Mouse (Mus musculus): ENCODE measurements around the gene Gm382. TPM values are rescaled to one million over a fixed set of nuclear protein-coding genes. Genes with fewer than 3 reads are reported as not detected.

The Gm382 gene
- 0.75 and 0.89 TPM in 2 replicates for polyA plus RNA-seq (2012; rRNA removed)

GRCm38 (mm10) chrX:127039672-127040071 is at the start of gene Gm382:
Gene Gm382, plus strand, starts transcription at chrX:127039972.
- H3K27me3 ChIP-seq (ENCODE audit: control insufficient read depth, insufficient read depth, low read length): no peaks in the 10 kb centered on the region
- TF ChIP-seq POLR2A (IDR thresholded peaks at IDR 0.05; ENCODE audit: control insufficient read depth, low read depth, low read length): no peak
- no peak for TF ChIP-seq CTCF (IDR thresholded peaks at IDR 0.05; ENCODE audit: control insufficient read depth, insufficient read depth, insufficient replicate concordance, low read depth, low read length)
- no peak within 1 kb of the TSS for H3K27ac ChIP-seq (ENCODE audit: control insufficient read depth, insufficient read depth, low read depth, low read length)
- H3K4me1 ChIP-seq (ENCODE audit: control insufficient read depth, insufficient read depth, low read length): no peaks in the 10 kb centered on the region
- no peaks in the 10 kb centered on the region for H3K36me3 ChIP-seq (ENCODE audit: control insufficient read depth, insufficient read depth, low read length)
- H3K4me3 ChIP-seq (ENCODE audit: control insufficient read depth, low read depth, low read length): no peak within 1 kb of the TSS

- H3K4me3 ChIP-seq (ENCODE audit: control insufficient read depth, low read depth, low read length): no peak overlapping the region
- H3K36me3 ChIP-seq (ENCODE audit: control insufficient read depth, insufficient read depth, low read length): no peaks in the 10 kb centered on the region
- TF ChIP-seq CTCF (IDR thresholded peaks at IDR 0.05; ENCODE audit: control insufficient read depth, insufficient read depth, insufficient replicate concordance, low read depth, low read length) (no peak), POLR2A (IDR thresholded peaks at IDR 0.05; ENCODE audit: control insufficient read depth, low read depth, low read length) (no peak)
- no peaks in the 10 kb centered on the region for H3K27me3 ChIP-seq (ENCODE audit: control insufficient read depth, insufficient read depth, low read length)
- no peak overlapping the region for H3K27ac ChIP-seq (ENCODE audit: control insufficient read depth, insufficient read depth, low read depth, low read length)
- H3K4me1 ChIP-seq (ENCODE audit: control insufficient read depth, insufficient read depth, low read length): no peaks in the 10 kb centered on the region
These were observed 30.4 kb downstream of the Gm382 start for GRCm38 (mm10) chrX:127070179-127070578.

GRCm38 (mm10) chrX:127091282-127091681 is 51.5 kb downstream of the Gm382 start:
- Histone ChIP-seq H3K27me3 (ENCODE audit: control insufficient read depth, insufficient read depth, low read length) (no peaks in the 10 kb centered on the region), H3K4me1 (ENCODE audit: control insufficient read depth, insufficient read depth, low read length) (no peaks in the 10 kb centered on the region), H3K27ac (ENCODE audit: control insufficient read depth, insufficient read depth, low read depth, low read length) (no peak overlapping the region), H3K36me3 (ENCODE audit: control insufficient read depth, insufficient read depth, low read length) (no peaks in the 10 kb centered on the region), H3K4me3 (ENCODE audit: control insufficient read depth, low read depth, low read length) (no peak overlapping the region)
- TF ChIP-seq CTCF (IDR thresholded peaks at IDR 0.05; ENCODE audit: control insufficient read depth, insufficient read depth, insufficient replicate concordance, low read depth, low read length) (no peak), POLR2A (IDR thresholded peaks at IDR 0.05; ENCODE audit: control insufficient read depth, low read depth, low read length) (no peak)

- H3K27me3 ChIP-seq (ENCODE audit: control insufficient read depth, insufficient read depth, low read length): no peaks in the 10 kb centered on the region
- H3K27ac ChIP-seq (ENCODE audit: control insufficient read depth, insufficient read depth, low read depth, low read length): no peak overlapping the region
- no peaks in the 10 kb centered on the region for H3K36me3 ChIP-seq (ENCODE audit: control insufficient read depth, insufficient read depth, low read length)
- TF ChIP-seq CTCF (IDR thresholded peaks at IDR 0.05; ENCODE audit: control insufficient read depth, insufficient read depth, insufficient replicate concordance, low read depth, low read length) (no peak), POLR2A (IDR thresholded peaks at IDR 0.05; ENCODE audit: control insufficient read depth, low read depth, low read length) (no peak)
- H3K4me3 ChIP-seq (ENCODE audit: control insufficient read depth, low read depth, low read length): no peak overlapping the region
- no peaks in the 10 kb centered on the region for H3K4me1 ChIP-seq (ENCODE audit: control insufficient read depth, insufficient read depth, low read length)
These were observed 53.3 kb downstream of the Gm382 start for GRCm38 (mm10) chrX:127093036-127093435.

GRCm38 (mm10) chrX:127093961-127094360 is 54.2 kb downstream of the Gm382 start:
- TF ChIP-seq CTCF (IDR thresholded peaks at IDR 0.05; ENCODE audit: control insufficient read depth, insufficient read depth, insufficient replicate concordance, low read depth, low read length) (no peak), POLR2A (IDR thresholded peaks at IDR 0.05; ENCODE audit: control insufficient read depth, low read depth, low read length) (no peak)
- H3K4me3 ChIP-seq (ENCODE audit: control insufficient read depth, low read depth, low read length): no peak overlapping the region
- no peaks in the 10 kb centered on the region for H3K4me1 ChIP-seq (ENCODE audit: control insufficient read depth, insufficient read depth, low read length)
- no peak overlapping the region for H3K27ac ChIP-seq (ENCODE audit: control insufficient read depth, insufficient read depth, low read depth, low read length)
- H3K36me3 ChIP-seq (ENCODE audit: control insufficient read depth, insufficient read depth, low read length): no peaks in the 10 kb centered on the region
- no peaks in the 10 kb centered on the region for H3K27me3 ChIP-seq (ENCODE audit: control insufficient read depth, insufficient read depth, low read length)

DNA sequence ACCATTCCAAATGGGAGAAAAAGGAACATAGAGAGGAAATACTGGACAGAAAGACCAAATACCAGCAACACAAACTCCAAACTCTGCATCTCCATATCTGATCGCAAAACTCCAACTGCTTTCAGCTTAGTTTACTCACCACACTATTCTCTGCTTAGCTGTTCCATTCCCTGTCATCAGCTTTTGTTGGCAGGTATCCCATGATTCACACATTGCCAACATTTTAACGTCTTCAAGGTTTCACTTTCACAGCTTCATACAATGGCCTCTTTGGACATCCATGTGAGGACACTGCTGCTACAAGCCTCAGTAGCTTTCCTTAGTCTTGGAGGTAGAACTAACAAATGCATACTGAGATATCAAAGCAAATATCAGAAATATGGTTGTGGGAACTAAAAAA is 64.6 kb downstream of the Gm382 start:
- Histone ChIP-seq H3K27ac (ENCODE audit: control insufficient read depth, insufficient read depth, low read depth, low read length) (no peak overlapping the region), H3K4me1 (ENCODE audit: control insufficient read depth, insufficient read depth, low read length) (no peaks in the 10 kb centered on the region), H3K36me3 (ENCODE audit: control insufficient read depth, insufficient read depth, low read length) (no peaks in the 10 kb centered on the region), H3K4me3 (ENCODE audit: control insufficient read depth, low read depth, low read length) (no peak overlapping the region), H3K27me3 (ENCODE audit: control insufficient read depth, insufficient read depth, low read length) (no peaks in the 10 kb centered on the region)
- TF ChIP-seq POLR2A (IDR thresholded peaks at IDR 0.05; ENCODE audit: control insufficient read depth, low read depth, low read length) (no peak), CTCF (IDR thresholded peaks at IDR 0.05; ENCODE audit: control insufficient read depth, insufficient read depth, insufficient replicate concordance, low read depth, low read length) (no peak)

Other genes with a start within 250 kb of the Gm382 start
- 1.5 and 2.3 TPM in 2 replicates for gene 4932411N23Rik, start 224.1 kb upstream of the Gm382 start, polyA plus RNA-seq (2012; rRNA removed)

Measured in testis, adult 2 months (tissue).